Mouse (Mus musculus) c-Kit-positive CD71-negative TER-119-negative erythroid progenitor cells, embryonic 14.5 days (primary cell): Measurements from ENCODE around the gene Prlh.

Experiments used
- DNase-seq: peaks from one replicate; pipeline ENCODE4 v3.0.0-alpha.2; 2013; ENCODE audit warnings: low read depth

Prlh gene

DNA sequence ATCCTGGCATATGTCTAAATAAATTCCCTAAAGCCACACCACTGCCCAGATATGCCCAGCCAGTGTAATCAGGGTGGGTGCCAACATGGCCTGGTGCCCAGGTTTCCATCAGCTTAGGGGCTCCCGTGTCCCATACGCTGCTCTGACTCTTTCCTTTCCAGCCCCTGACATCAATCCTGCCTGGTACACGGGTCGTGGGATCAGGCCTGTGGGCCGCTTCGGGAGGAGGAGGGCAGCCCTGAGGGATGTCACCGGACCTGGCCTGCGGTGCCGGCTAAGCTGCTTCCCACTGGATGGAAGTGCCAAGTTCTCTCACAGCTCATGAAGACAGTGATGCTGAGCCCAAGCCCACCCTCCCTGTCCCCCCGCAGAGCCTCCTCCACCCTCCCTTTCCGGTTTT lies 780 bp downstream of the Prlh start:
- DNase-seq: no peak

DNA sequence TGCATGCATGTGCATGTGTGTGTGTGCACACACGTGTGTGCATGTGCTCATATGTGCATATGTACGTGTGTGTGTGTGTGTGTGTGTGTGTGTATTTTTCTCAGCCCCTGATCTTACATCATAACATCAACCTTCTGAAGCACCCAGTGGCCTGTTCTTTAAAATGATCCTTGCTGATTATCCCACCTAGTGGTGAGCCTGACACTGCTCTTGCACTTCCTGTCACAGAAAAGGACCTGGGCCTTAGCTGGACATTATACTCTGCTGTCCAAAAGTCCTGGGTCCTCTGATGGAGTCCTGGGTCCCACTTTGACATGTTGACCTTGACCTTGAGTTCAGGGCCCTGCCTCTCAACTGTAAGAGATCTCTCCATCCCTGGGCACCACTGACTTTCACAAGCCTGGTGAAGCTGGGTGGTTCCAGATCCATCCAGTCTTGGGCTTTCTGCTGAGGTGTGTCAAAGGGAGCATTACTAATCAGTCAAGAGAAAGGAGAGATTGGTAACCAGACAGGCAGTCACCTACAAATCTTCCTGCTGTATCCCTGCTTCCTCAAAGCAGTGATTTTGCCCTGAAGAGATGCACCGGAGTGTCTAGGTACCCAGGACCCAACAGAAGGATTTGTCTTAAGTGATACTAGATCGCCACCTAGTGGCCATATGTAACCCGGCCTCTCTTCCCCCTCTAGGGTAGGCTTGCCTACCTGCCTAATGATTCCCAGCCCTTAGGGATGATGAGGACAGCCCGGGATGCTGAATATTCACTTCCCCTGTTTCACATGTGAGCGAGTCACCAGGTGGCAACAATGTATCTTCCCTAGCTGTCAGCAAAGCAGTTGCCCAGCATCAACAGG lies 3.6 kb downstream of the Prlh start:
- peak; percentile 54 for DNase-seq

DNA sequence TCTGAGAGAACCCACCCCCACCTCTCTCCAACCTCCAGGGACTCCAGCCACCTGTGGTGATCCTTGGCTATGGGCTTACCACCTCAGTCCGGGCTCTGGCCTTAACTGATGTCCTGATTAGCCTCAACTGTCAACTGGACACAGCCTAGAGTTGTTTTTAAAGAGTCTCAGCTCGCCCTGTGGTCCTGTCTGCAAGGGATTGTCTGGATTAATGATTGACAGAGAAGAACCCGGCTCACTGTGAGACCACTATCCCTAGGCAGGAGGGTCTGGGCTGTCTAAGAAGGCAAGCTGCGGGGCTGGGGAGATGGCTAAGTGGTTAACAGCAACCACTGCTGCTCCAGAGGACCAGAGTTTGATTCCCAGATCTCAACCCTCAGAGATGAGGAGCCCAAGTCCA lies 9.6 kb downstream of the Prlh start:
- DNase-seq: no peak

DNA sequence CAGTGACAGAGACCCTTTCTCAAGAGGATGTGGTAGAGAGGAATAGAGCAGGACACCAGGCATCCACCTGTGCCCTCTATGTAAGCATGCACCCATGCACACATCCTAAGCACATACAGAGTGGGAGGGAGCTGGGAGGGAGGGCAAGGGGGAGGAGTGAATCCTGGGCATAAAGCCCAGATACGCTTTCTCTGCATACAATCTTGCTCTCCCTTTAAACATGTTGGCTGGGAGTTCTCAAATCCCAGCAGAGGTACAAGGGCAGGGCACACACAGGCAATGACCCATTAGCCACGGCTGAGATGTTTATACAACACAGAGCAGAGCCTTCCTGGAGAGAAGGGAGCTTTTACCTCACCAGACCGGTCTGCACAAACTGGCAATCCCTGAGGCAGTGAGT lies 10.1 kb downstream of the Prlh start:
- DNase-seq: no peak

DNA sequence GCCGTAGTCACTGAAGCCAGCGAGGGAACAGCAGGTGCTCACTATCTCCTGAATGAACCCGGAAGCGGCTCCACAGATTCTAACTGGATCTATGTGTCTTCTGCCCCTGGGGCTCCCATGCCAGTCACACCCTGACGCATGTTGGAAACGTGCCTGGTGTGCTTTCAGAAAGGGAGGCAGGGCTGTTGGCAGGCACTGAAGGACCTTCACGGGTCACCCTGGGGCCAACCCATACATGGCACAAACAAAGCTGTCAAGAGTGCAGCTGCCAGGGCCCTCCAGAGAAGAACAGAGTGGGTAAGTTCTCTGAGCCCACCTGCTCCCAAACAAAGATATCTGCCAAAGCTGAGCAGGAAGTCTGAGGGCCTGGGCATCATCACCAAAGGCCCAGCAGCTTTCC lies 14.7 kb downstream of the Prlh start:
- no peak for DNase-seq

DNA sequence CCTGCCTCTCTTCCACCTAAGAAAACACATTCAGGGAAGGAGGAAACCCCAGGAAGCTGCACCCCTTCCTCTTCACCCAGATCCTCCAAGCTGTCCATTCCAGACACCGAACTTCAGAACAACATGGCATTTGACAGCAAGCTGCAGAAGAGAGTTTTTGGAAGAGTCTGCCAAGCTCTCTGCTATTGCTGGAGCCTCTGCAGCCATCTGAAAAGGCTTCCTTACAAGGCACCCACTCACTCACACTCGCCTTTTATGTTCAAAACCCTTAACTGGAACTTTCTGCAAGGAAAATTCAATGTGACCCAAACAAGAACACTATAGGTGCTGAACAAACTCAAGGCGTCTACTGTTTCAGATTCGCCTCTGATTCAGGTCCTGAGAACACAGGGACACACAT lies 15.7 kb downstream of the Prlh start:
- no peak for DNase-seq

- DNase-seq: no peak
These were observed 16.5 kb downstream of the Prlh start, which contains the start of gene Rab17 for GRCm38 (mm10) chr1:90969347-90969784. Rab17 (minus strand) TSS chr1:90969661.

DNA sequence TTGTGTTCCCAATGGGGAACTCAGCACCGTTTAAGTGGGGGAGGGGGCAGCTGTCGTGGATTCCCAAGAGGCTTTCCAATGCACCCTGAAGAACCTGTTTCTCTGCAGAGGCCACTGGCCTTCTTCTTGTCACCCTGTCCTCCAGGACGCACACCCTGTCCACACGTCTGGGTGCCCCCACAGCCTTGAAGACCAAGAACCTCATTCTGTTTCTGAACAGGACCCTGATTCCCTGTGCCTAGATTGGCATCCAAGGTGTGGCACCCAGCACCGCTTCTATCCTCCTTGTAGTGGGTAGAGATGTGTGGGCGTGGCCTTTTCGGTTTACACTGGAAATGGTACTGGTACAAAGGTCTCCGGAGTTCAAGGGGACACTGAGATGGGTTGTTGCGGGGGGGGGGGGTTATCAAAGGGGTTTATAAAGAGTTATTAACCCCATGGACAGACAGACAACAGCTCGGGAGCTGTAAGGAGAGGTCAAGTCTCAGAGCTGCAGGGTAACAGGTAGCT lies 17.0 kb downstream of the Prlh start:
- DNase-seq: no peak

- peak; percentile 75 for DNase-seq
These were observed 20.1 kb downstream of the Prlh start for GRCm38 (mm10) chr1:90972911-90973573.

- DNase-seq: no peak
These were observed 20.6 kb downstream of the Prlh start for GRCm38 (mm10) chr1:90973574-90973911.

DNA sequence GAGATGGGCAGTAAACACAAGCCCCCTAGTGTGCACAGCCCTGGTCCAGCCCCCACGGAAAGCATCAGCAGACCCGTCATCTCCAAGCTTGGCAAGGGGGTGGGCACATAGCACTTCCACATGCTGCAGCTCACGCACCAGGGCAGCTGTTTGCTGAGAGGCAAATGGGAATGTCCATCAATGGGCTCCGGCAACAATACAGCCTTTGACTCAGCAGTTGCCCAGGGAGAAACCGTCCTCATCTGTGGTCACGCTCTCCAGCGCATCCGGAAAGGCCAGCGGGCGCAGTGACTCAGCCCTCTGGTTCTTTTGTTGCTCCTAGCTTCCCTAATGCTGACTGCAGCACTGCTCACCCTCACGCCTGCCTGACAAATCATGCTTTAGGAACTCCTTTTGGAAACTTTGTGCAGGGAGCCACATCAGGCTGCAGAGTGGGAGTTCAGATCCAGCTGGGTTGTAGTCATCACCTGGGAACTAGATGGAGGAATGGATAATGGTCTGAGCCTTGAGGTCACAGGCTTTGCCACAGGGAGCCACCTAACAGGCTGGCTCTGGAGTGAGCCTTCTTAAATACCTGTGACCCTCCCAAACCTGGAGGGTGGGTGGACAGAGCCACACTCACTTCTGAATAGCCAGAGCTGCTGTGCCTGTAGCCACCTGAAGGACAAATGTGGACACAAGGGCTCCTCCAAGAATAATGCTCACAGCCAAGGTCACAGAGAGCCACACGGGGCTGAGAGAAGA lies 22.2 kb downstream of the Prlh start:
- DNase-seq: peak; percentile 50

DNA sequence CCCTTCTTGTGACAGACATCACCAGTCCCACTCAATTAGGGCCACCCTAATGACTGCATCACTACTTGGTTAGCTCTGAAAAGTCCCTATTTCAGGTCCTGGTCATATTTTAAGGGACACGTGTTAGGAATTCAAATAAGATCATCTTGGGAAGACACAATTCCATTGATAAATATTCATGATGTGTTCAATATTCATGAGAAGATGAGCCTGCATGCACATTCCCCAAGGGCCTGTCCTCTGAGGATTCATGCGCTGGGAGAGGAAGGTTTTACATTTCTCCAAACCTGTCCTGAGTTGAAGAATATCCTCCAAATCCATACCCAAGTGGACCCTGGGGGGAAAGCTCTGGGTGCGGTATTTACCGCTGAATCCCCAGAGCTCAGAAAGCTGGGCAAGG lies 23.1 kb downstream of the Prlh start:
- DNase-seq: no peak

DNA sequence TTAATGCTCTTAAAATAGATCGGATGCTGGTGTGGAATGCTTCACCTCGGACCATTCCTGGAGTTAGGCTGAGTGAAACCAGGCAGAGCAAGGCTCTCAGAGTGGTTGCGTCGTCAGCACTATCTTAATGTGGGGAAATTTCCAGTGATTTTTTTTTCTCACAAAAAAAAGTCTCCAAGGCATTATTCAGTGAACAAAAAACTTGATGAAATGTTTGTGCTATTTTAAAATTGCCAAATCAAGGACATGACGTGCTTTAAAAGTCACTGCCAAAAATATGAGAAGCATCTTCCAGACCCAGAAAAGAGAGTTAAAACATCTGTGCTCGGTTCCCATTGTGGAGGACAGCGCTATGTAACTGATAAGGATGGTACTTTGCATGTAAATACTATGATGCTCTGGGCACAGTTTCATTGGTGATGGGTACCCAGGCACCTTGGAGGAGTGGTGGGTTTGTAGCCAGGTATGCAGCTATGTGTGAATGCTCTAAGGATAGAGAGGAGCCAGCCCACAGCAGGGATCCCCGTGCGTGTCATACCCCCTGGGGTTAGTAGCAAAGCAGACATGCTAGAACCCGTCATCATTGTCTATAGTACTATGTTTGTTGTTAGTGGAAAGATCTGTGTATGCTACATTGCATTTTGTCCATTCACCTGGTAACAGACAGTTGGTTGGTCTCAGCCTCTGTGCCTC lies 27.9 kb downstream of the Prlh start:
- DNase-seq: no peak

- no peak for DNase-seq
These were observed 28.4 kb downstream of the Prlh start for GRCm38 (mm10) chr1:90981346-90981745.

- DNase-seq: no peak
These were observed 43.0 kb downstream of the Prlh start for GRCm38 (mm10) chr1:90995916-90996315.

- DNase-seq: no peak
These were observed 44.2 kb downstream of the Prlh start for GRCm38 (mm10) chr1:90997136-90997535.

- no peak for DNase-seq
These were observed 44.7 kb downstream of the Prlh start for GRCm38 (mm10) chr1:90997641-90998040.

DNA sequence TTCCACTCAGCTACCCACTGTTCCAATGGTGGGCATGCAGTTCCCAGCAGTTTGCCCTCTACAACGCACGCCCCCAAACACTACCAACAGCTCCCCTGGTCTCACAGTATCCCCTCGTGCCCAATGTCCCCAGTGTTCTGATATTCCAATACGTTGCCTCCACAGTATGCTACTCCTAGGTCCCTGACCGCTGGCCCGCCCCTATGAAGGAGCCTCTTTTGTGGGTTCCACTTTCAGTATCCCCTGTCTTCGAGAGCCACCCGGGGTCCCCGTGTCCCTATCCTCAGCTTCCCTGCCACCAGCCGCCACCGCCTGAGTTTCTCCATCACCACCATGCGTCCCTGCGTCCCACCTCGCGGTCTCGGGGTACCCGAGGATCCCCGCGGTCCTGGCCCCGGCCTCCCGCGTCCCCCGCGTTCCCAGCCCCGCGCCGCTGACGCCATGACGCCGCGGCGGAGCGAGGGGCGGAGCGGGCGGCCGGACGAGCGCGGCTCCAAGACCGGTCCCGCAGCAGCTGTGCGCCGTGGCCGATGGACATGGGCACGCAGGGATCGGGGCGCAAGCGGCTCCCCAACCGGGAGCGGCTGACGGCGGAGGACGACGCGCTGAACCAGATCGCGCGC lies 45.5 kb downstream of the Prlh start, which contains the start of gene Lrrfip1:
Gene Lrrfip1 (plus strand): TSS at position 470 of the 623 bp plus-strand sequence.
- no peak for DNase-seq

GRCm38 (mm10) chr1:90998891-90999611 lies 46.1 kb downstream of the Prlh start:
- DNase-seq: no peak

- DNase-seq: no peak
These were observed 47.1 kb downstream of the Prlh start for GRCm38 (mm10) chr1:90999911-91000601.
